Mouse (Mus musculus): ENCODE results near the gene Clta.

- TF ChIP-seq TAL1 (conservative IDR thresholded peaks at IDR 0.05; ENCODE audit: low read depth, low read length), result no peak
- no peak for TF ChIP-seq GATA1 (IDR thresholded peaks at IDR 0.05; ENCODE audit: borderline replicate concordance, low read length)
These were observed 44.6 kb upstream of the Clta start for GRCm38 (mm10) chr4:43959523-43960179.

Measured in G1E (cell line).